Mouse (Mus musculus): ENCODE data around the gene Zbtb42.

Zbtb42 gene

DNA sequence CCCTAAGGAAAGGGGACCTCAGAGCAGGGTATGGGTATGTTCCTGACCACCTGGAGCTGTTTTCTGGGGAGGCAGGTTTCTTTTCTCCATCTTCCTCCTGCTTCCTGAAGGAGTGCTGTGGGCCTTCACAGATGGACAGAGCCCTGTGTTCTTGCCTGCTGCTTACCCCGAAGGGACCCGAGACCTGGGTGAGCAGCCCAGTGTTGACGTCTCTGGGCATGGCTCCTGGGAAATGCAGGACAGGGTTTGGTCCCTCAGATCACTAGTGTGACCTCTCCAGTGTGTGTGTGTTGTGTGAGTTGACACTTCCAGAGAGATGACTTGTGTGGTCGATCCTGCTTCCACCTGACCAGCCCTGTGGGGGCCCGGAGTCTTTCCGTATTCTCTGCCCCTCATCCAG, 44.8 kb downstream of the Zbtb42 start:
- DNase-seq (ENCODE audit: inconsistent age in 2 of 2, low spot score in 1 of 2) = no peak

DNA sequence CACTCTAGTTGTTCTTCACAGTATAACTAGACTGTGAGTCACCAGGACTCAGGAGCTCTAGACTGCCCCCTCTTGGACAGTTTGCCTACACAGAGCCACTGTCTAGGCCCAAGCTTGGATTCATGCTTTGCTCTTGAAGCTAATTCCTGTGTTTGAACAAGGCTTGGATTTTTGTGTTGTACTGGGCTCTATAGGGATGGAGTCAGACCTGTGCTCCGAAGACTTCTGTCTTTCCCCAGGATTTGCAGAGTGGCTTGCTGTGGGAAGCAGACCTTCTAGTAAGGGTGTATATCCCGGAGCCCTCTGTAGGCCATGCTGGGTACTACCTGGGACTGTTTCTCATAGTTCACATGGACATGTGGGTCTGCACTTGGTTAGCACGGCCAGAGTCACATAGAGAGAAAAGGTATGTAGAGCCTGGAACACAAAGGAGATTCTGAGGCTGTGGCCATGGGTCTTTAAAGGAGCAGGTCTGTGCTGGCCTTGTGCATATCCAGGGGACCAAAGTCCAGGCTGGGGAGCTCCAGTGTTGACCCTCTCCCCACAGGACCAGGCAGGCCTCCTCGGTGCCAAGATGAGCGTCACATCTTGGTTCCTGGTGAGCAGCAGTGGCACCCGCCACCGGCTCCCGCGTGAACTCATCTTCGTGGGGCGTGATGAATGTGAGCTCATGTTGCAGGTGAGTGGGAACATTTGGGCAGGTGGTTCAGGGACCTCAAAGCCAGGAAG, 45.6 kb downstream of the Zbtb42 start:
- peak; percentile 70 to 91 for DNase-seq (ENCODE audit: inconsistent age in 2 of 2, low spot score in 1 of 2)

DNA sequence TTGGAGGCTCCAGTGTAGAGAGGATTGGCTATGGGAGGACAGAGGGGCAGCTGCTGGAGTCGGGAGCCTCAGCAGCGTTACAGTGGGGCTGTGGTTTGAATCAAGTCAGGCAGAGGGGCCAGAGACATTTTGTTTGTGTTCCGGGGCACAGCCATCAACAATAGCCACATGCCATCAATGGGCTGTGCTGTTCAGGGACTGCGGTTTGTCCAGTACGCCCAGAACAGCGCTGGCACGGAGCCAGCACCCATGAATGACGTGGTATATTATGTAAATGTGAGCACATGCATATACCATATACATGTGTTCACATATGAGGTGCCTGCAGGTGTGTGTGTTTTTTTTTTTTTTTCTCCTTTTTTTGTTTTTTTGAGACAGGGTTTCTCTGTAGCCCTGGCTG, 49.2 kb downstream of the Zbtb42 start:
- no peak for DNase-seq (ENCODE audit: inconsistent age in 2 of 2, low spot score in 1 of 2)

DNA sequence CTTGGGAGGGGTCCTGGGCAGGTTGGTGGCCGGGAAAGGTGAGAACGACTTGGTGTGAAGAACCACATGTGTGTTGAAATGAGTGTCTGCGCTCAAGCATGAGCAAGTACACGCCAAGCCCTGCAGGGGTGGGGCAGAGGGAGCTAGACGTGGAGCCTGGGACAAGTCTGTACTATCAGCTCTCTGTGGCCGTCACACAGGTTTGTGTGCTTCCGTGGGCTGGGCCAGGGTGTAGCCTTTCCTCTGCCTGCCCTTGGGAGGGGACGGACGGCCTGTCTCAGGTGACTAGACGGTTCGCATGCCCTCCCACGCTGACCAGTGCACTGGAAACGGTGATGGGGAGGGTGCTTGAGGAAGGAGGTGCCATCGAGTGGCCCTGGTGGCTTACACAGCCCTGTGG, 52.2 kb downstream of the Zbtb42 start:
- no peak for DNase-seq (ENCODE audit: inconsistent age in 2 of 2, low spot score in 1 of 2)
